Comparison of ENCODE assay signal across 12 mouse cellular contexts in genomic region chr16:76958597-76959392, GRCm38 (mm10). TPM values are rescaled to one million over a fixed set of nuclear protein-coding genes. Genes with fewer than 3 reads are reported as not detected.
DNase-seq lines count a peak whose midpoint lies in the region; ATAC-seq lines count a peak whose summit lies in the region.
"Had no signal": no experiment of that assay in that cellular context is flagged by ENCODE, and none has a peak within 500 bp of the region (broad histone marks: within the 10 kb centered on the region; RNA-seq: fewer than 3 reads in every experiment).

No protein-coding gene starts in this region.

- peak; percentile 26 for DNase-seq in gastrocnemius, adult 18-20 months (ENCODE audit: low spot score)
- DNase-seq in gastrocnemius, adult 8-10 months (ENCODE audit: low spot score in 2 of 2): no peak
- peak; percentile 71 to 82 for DNase-seq in adrenal gland, adult (ENCODE audit: inconsistent age in 2 of 2, low spot score in 1 of 2)
- peak; percentile 8 for DNase-seq in heart, postnatal 4 days
- DNase-seq in layer of hippocampus, adult 9-10 months (ENCODE audit: low spot score): no peak
- no peak for DNase-seq in c-Kit-positive CD71-positive TER-119-positive erythroid progenitor cells, embryonic 14.5 days (ENCODE audit: low spot score)
- DNase-seq: B cell, adult 2 months; right cerebral cortex, postnatal 14 days had no signal

- H3K4me3 ChIP-seq in stomach, embryonic 14.5 days (ENCODE audit: low read depth, low read length): no peak overlapping the region
- no peak overlapping the region for H3K4me3 ChIP-seq in midbrain, embryonic 16.5 days (ENCODE audit: low read depth, low read length)
- H3K4me3 ChIP-seq: heart, adult 2 months had no signal

- no peak overlapping the region for H3K4me2 ChIP-seq in stomach, embryonic 14.5 days (replicated peaks; ENCODE audit: low read depth, low read length)
- no peak overlapping the region for H3K4me2 ChIP-seq in midbrain, embryonic 16.5 days (ENCODE audit: low read length)
- H3K4me2 ChIP-seq: liver, embryonic 11.5 days had no signal

- no peak overlapping the region for H3K9ac ChIP-seq in stomach, embryonic 14.5 days (replicated peaks; ENCODE audit: low read depth, low read length)
- H3K9ac ChIP-seq in midbrain, embryonic 16.5 days (ENCODE audit: low read depth, low read length): no peak overlapping the region

- ATAC-seq in stomach, embryonic 14.5 days (ENCODE audit: insufficient number of reproducible peaks, insufficient read depth, low FRiP score, low read depth): peak; percentile 91
- ATAC-seq in midbrain, embryonic 16.5 days: no peak

- 50% methylated on average over 7 of the region's 7 CpGs for WGBS in stomach, embryonic 14.5 days
- 73% methylated on average over 7 of the region's 7 CpGs for WGBS in midbrain, embryonic 16.5 days

- H3K27me3 ChIP-seq in stomach, embryonic 14.5 days (ENCODE audit: control insufficient read depth, insufficient read depth, low read length): no peaks in the 10 kb centered on the region
- no peaks in the 10 kb centered on the region for H3K27me3 ChIP-seq in midbrain, embryonic 16.5 days (ENCODE audit: control insufficient read depth, insufficient read depth, low read depth, low read length)

- no peaks in the 10 kb centered on the region for H3K4me1 ChIP-seq in stomach, embryonic 14.5 days (ENCODE audit: control insufficient read depth, insufficient read depth, low read length)
- no peaks in the 10 kb centered on the region for H3K4me1 ChIP-seq in midbrain, embryonic 16.5 days (ENCODE audit: control insufficient read depth, insufficient read depth, low read length)

- no peak overlapping the region for H3K27ac ChIP-seq in stomach, embryonic 14.5 days (ENCODE audit: low read length)
- H3K27ac ChIP-seq in midbrain, embryonic 16.5 days (ENCODE audit: low read length): no peak overlapping the region
- H3K27ac ChIP-seq: heart, adult 2 months had no signal

- no peaks in the 10 kb centered on the region for H3K36me3 ChIP-seq in stomach, embryonic 14.5 days (ENCODE audit: control insufficient read depth, insufficient read depth, low read length)
- no peaks in the 10 kb centered on the region for H3K36me3 ChIP-seq in midbrain, embryonic 16.5 days (ENCODE audit: control insufficient read depth, insufficient read depth, low read length)

- no peaks in the 10 kb centered on the region for H3K9me3 ChIP-seq in stomach, embryonic 14.5 days (ENCODE audit: control insufficient read depth, low read depth, low read length)
- no peaks in the 10 kb centered on the region for H3K9me3 ChIP-seq in midbrain, embryonic 16.5 days (replicated peaks; ENCODE audit: control insufficient read depth, low read length, poor library complexity, severe bottlenecking)

RNA-seq across cellular contexts. Expression of gene Usp25, which starts 54.7 kb away (rescaled TPM):
- 10 to 100 TPM; 88.1 to 89.7 TPM for total RNA-seq in gastrocnemius, adult 18-20 months (2021)
- 100 to 1,000 TPM; 103 to 117 (median 108) TPM for total RNA-seq in gastrocnemius, adult 8-10 months (2022)
- 10 to 100 TPM; 76.5 to 78.1 TPM for total RNA-seq in heart, postnatal 4 days (2021)
- polyA plus RNA-seq in stomach, embryonic 14.5 days (2014; fragmentation: Nextera tagmentation; extraction: Ambion mirVana): 26.1 and 32.0 TPM in 2 replicates
- 8.5 and 9.7 TPM in 2 replicates for polyA plus RNA-seq in midbrain, embryonic 16.5 days (2015; fragmentation: Nextera tagmentation; extraction: Ambion mirVana)

Comparison
In these comparisons a context has a peak if more than half of its experiments do, and no peak if none do; other contexts are left out.
1. DNase-seq: peak in gastrocnemius, adult 18-20 months (single experiment), adrenal gland, adult (2 of 2) and heart, postnatal 4 days (single experiment); none in gastrocnemius, adult 8-10 months (0 of 2), layer of hippocampus, adult 9-10 months (single experiment) and c-Kit-positive CD71-positive TER-119-positive erythroid progenitor cells, embryonic 14.5 days (single experiment).